Mouse (Mus musculus) spleen, postnatal 14 days (tissue): ENCODE results near the gene Ptgr2.
"Not testable (repeated sequence)": the region's sequence is repeated elsewhere in the genome, so short reads cannot be mapped to it uniquely, and the experiment has no call there.

Source experiments
- DNase-seq, 2 experiments: peaks; one replicate each; pipeline ENCODE4 v3.0.0; 2021 to 2022; ENCODE audit warnings: low spot score in 2 of 2

Gene Ptgr2

GRCm38 (mm10) chr12:84304554-84304953 is 19.5 kb downstream of the Ptgr2 start:
- no peak for DNase-seq

- no peak for DNase-seq
These were observed 26.3 kb downstream of the Ptgr2 start for GRCm38 (mm10) chr12:84311306-84311705.

- no peak for DNase-seq
These were observed 31.0 kb downstream of the Ptgr2 start for GRCm38 (mm10) chr12:84316006-84316405.

GRCm38 (mm10) chr12:84316721-84317621 is 31.9 kb downstream of the Ptgr2 start, which contains the start of gene Zfp410:
Gene Zfp410 (plus strand): TSS chr12:84316852.
- DNase-seq = peak; percentile 66 to 73

GRCm38 (mm10) chr12:84327111-84327512 is 42.1 kb downstream of the Ptgr2 start:
- DNase-seq = no peak

- no peak for DNase-seq
These were observed 52.1 kb downstream of the Ptgr2 start for GRCm38 (mm10) chr12:84336963-84337625.

GRCm38 (mm10) chr12:84347192-84347591 is 62.2 kb downstream of the Ptgr2 start:
- peak in 1 of 2 experiments; percentile 9 for DNase-seq

- DNase-seq = not testable (repeated sequence)
These were observed 73.7 kb downstream of the Ptgr2 start for GRCm38 (mm10) chr12:84358699-84359098.

- DNase-seq = peak; percentile 81 to 90
These were observed 76.8 kb downstream of the Ptgr2 start, which contains the start of the genes Coq6 and Fam161b for GRCm38 (mm10) chr12:84361555-84362489. Gene Coq6 (plus strand): TSS chr12:84361657. Gene Fam161b (minus strand): TSS chr12:84361833.

GRCm38 (mm10) chr12:84362872-84363271 is 77.8 kb downstream of the Ptgr2 start:
- DNase-seq = no peak

GRCm38 (mm10) chr12:84364291-84364690 is 79.3 kb downstream of the Ptgr2 start:
- no peak for DNase-seq

- no peak for DNase-seq
These were observed 80.1 kb downstream of the Ptgr2 start for GRCm38 (mm10) chr12:84365137-84365536.
